Mouse (Mus musculus) neutrophil, adult 65 days (primary cell): ENCODE measurements around the gene Camkv. TPM values are rescaled to one million over a fixed set of nuclear protein-coding genes. Genes with fewer than 3 reads are reported as not detected.

ENCODE experiments used
- total RNA-seq: library from RNA; stranded (reverse); gene quantifications from 2 replicates; pipeline ENCODE4 v1.2.4, GENCODE M21; 2023

Gene Camkv
- not detected in 2 replicates for total RNA-seq

DNA sequence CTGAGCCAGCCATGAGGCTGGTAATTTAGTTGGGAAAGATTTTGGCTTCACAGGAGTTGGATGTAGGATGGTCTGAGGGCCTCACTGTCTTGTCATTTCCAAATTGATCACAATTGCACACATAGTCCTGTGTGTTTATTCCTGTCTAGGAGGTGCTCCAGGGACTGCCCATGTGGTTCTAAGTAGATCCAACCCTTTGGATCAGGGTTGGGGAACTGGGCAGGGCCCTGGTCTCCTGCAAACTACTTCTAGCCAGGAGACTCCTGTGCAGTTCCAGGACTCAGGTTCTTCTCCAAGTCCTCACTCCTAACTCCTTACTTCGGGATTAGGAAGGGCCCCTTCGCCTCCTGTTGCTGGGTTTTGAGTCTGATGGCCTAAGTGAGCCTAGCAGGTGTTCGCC is at the start of gene Camkv:
Camkv (plus strand) TSS at position 301 of the 400 bp plus-strand sequence.

GRCm38 (mm10) chr9:107887804-107888266 is 47.6 kb upstream of the Camkv start, which contains the start of gene Mon1a:
Gene Mon1a (plus strand): TSS chr9:107888151.

DNA sequence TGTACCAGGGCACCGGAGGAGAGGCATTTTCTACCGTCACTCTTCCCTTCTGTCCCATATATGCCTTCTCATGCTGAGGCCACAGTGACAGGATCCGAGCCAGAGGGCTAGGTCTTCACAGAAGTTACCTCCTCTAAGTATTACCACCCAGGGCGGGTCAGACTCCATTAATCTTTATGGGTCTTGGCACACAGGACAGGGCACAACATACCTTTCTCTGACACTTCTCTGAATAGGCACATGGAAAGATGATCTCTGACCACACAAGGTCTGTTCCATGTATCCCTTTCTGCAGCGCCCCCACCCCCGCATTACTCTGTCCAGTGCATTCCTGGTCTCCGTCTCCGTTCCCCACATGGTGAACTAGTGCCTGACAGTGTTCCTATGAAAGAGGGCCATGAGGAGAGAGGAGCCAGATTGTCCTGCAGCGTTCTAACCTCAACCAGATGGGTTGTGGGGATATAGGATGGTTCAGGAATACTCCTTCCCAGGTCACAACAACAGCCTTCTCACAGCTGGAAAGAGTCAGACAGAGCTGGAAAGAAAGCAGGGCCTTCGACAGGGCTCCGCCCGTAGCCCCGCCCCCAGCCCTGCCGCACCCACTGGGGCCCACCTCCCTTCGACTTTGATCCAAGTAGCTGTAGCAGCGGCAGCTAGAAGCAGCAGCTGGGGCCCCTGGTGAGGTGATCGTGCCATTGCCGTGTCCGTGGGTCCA is 29.1 kb upstream of the Camkv start, which contains the start of gene Mst1r:
Mst1r (plus strand) TSS at position 622 of the 715 bp plus-strand sequence.

GRCm38 (mm10) chr9:107928169-107928568 is 7.3 kb upstream of the Camkv start, which contains the start of gene Actl11:
Gene Actl11 (plus strand): TSS chr9:107928469.

GRCm38 (mm10) chr9:107949922-107950235 is 14.4 kb downstream of the Camkv start, which contains the start of gene Traip:
Gene Traip (plus strand): TSS chr9:107950136.

DNA sequence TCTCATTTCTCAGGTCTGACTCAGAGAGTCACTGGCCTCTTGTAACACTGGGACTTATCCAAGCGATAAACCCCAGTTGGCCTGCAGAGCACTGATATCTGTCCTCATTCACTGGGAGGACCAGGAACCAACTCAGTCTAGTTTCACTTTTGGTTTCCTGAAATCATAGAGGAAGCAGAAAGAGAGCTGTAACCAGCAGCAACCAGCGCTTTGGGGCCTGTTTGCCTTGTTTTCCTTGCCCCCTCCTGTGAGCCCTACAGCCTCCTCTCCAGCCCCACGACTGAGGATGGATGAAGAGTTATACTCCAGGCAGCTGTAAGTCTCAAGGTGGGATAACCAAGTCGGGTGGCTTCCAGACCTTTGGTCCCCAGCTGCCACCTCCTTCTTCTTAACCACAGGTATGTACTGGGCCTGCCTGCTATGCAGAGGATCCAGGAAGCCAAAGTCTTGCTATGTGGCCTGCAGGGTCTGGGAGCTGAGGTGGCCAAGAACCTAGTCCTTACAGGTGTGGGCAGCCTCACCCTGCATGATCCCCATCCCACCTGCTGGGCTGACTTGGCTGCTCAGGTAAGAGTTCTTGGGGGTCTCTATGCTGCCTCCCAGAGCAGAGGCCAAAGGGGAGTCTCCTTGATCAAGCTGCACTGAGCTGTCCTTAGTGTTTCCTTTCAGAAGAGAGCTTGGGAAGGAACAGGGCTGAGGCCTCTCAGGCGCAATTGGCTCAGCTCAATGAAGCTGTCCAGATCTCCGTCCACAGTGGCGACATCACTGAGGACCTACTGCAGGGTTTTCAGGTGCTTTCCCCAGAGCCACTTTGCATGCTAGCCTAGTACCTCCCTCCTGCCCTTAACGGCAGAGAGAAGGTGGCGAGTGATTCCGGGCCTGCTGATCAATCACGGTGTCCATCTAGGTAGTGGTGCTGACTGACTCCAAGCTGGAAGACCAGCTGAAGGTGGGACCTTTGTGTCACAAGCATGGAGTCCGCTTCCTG is 40.2 kb downstream of the Camkv start, which contains the start of gene Uba7:
Uba7 (plus strand) TSS at position 107 of the 988 bp plus-strand sequence.

GRCm38 (mm10) chr9:107982681-107983346 is 47.3 kb downstream of the Camkv start, which contains the start of gene Gm20661:
Gene Gm20661 (plus strand): TSS chr9:107983058.

GRCm38 (mm10) chr9:107985131-107986119 is 50.0 kb downstream of the Camkv start, which contains the start of gene Inka1:
Gene Inka1 (minus strand): TSS chr9:107985879.

GRCm38 (mm10) chr9:107992197-107992596 is 56.7 kb downstream of the Camkv start, which contains the start of gene Cdhr4:
Gene Cdhr4 (plus strand): TSS chr9:107992497.

DNA sequence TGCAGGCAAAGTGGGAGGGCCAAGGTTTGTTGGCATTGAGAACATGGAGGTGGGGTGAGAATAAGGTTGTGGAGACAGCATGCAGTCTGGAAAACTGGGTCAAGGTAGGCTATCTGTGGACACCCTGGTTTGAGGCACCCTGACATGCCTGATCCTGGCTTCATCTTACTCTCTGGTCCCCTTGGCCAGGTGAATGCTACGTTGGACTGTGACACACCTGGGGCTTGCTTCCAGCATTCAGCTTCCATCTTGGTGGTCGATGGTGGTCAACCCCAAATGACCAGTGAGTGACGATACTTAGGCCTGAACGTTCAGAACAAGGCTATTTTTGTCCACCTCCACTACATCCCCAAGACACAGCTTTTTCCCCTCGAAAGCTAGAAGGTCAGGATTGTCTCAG is 60.6 kb downstream of the Camkv start, which contains the start of gene Gm20662:
Gm20662 (plus strand) TSS at position 301 of the 400 bp plus-strand sequence.

Other genes with a start within 250 kb of the Camkv start
- not detected in 2 replicates for gene Sema3f, start 225.2 kb upstream of the Camkv start, total RNA-seq
- 205 and 225 TPM in 2 replicates for gene Rbm5, start 164.7 kb upstream of the Camkv start, total RNA-seq
- 49.9 and 76.4 TPM in 2 replicates for gene Rbm6, start 62.4 kb upstream of the Camkv start, total RNA-seq
- gene Mon1a, start 47.5 kb upstream of the Camkv start, total RNA-seq: 9.3 and 9.5 TPM in 2 replicates
- 0.29 and 0.69 TPM in 2 replicates for gene Mst1r, start 28.8 kb upstream of the Camkv start, total RNA-seq
- gene Actl11, start 7.2 kb upstream of the Camkv start, total RNA-seq: not detected in 2 replicates
- 19.4 and 24.4 TPM in 2 replicates for gene Traip, start 14.5 kb downstream of the Camkv start, total RNA-seq
- gene Uba7, start 39.8 kb downstream of the Camkv start, total RNA-seq: 71.8 and 86.9 TPM in 2 replicates
- gene Gm20661, start 47.4 kb downstream of the Camkv start, total RNA-seq: 0.41 TPM in 1 of 2 replicates, not detected in the other
- gene Inka1, start 50.2 kb downstream of the Camkv start, total RNA-seq: 1.6 and 1.9 TPM in 2 replicates
- gene Cdhr4, start 56.8 kb downstream of the Camkv start, total RNA-seq: not detected in 2 replicates
- gene Gm20662, start 60.7 kb downstream of the Camkv start, total RNA-seq: not detected in 2 replicates
- gene Ip6k1, start 66.8 kb downstream of the Camkv start, total RNA-seq: 111 and 125 TPM in 2 replicates
- 22.0 and 22.4 TPM in 2 replicates for gene Gmppb, start 113.6 kb downstream of the Camkv start, total RNA-seq
- 4.5 and 5.6 TPM in 2 replicates for gene Amigo3, start 117.5 kb downstream of the Camkv start, total RNA-seq
- not detected in 2 replicates for gene Mst1, start 144.8 kb downstream of the Camkv start, total RNA-seq
- 40.6 and 40.9 TPM in 2 replicates for gene Rnf123, start 147.7 kb downstream of the Camkv start, total RNA-seq
- 42.5 and 52.9 TPM in 2 replicates for gene Apeh, start 158.9 kb downstream of the Camkv start, total RNA-seq